Mouse (Mus musculus) WW6 (cell line): ENCODE measurements around the gene Ahcyl2.

ENCODE experiments used
- DNase-seq: peaks from one replicate; pipeline ENCODE4 v3.0.0-alpha.2; 2013; ENCODE audit warnings: low read depth, low spot score

Ahcyl2 gene

GRCm38 (mm10) chr6:29851873-29852272, 84.1 kb downstream of the Ahcyl2 start:
- no peak for DNase-seq

- DNase-seq: peak; percentile 40
Measured at GRCm38 (mm10) chr6:29853213-29853899, 85.5 kb downstream of the Ahcyl2 start.

GRCm38 (mm10) chr6:29853900-29854390, 86.1 kb downstream of the Ahcyl2 start:
- no peak for DNase-seq

GRCm38 (mm10) chr6:29858619-29859018, 90.8 kb downstream of the Ahcyl2 start:
- no peak for DNase-seq

GRCm38 (mm10) chr6:29859344-29859743, 91.5 kb downstream of the Ahcyl2 start:
- DNase-seq: no peak

GRCm38 (mm10) chr6:29860238-29860637, 92.4 kb downstream of the Ahcyl2 start:
- DNase-seq: peak; percentile 34

GRCm38 (mm10) chr6:29864926-29865325, 97.1 kb downstream of the Ahcyl2 start:
- DNase-seq: no peak

- no peak for DNase-seq
Measured at GRCm38 (mm10) chr6:29866935-29867724, 99.3 kb downstream of the Ahcyl2 start.

- DNase-seq: no peak
Measured at GRCm38 (mm10) chr6:29868341-29868895, 100.6 kb downstream of the Ahcyl2 start.

GRCm38 (mm10) chr6:29873654-29874053, 105.8 kb downstream of the Ahcyl2 start:
- DNase-seq: no peak

- no peak for DNase-seq
Measured at GRCm38 (mm10) chr6:29875576-29875975, 107.8 kb downstream of the Ahcyl2 start.

- DNase-seq: no peak
Measured at GRCm38 (mm10) chr6:29876782-29877181, 109.0 kb downstream of the Ahcyl2 start.

- no peak for DNase-seq
Measured at GRCm38 (mm10) chr6:29879579-29879978, 111.8 kb downstream of the Ahcyl2 start.

- no peak for DNase-seq
Measured at GRCm38 (mm10) chr6:29880796-29881195, 113.0 kb downstream of the Ahcyl2 start.

GRCm38 (mm10) chr6:29881936-29882335, 114.1 kb downstream of the Ahcyl2 start:
- DNase-seq: no peak

- DNase-seq: no peak
Measured at GRCm38 (mm10) chr6:29882870-29883269, 115.1 kb downstream of the Ahcyl2 start.

GRCm38 (mm10) chr6:29891151-29891550, 123.3 kb downstream of the Ahcyl2 start:
- DNase-seq: no peak

- no peak for DNase-seq
Measured at GRCm38 (mm10) chr6:29896976-29897375, 129.2 kb downstream of the Ahcyl2 start.

- DNase-seq: no peak
Measured at GRCm38 (mm10) chr6:29901450-29901849, 133.6 kb downstream of the Ahcyl2 start.

- DNase-seq: no peak
Measured at GRCm38 (mm10) chr6:29902256-29902655, 134.4 kb downstream of the Ahcyl2 start.

- DNase-seq: no peak
Measured at GRCm38 (mm10) chr6:29903343-29903914, 135.6 kb downstream of the Ahcyl2 start.

- DNase-seq: no peak
Measured at GRCm38 (mm10) chr6:29904281-29904680, 136.5 kb downstream of the Ahcyl2 start.
